Mouse (Mus musculus) testis, adult 2 months (tissue): ENCODE data around the gene Mat2a.

ENCODE experiments used
- CTCF ChIP-seq: fragments of 200-500 bp; IDR thresholded peaks from 2 replicates; pipeline ENCODE4 v1.5.1; 2012; ENCODE audit warnings: low read depth, mild to moderate bottlenecking, inconsistent platforms, low read length, moderate library complexity; ENCODE audit not compliant: control insufficient read depth, insufficient read depth, insufficient replicate concordance
- POLR2A ChIP-seq: fragments of 200-500 bp; IDR thresholded peaks from 2 replicates; pipeline ENCODE4 v1.6.1; 2012; ENCODE audit warnings: low read depth, mild to moderate bottlenecking, inconsistent platforms, low read length, moderate library complexity; ENCODE audit not compliant: control insufficient read depth

GRCm38 (mm10) chr6:72486307-72486706 lies 46.9 kb upstream of the Mat2a start:
- no peak for TF ChIP-seq POLR2A
- TF ChIP-seq CTCF = no peak
